Mouse (Mus musculus): ENCODE measurements around the gene Ice1.

- no peak for TF ChIP-seq CTCF (conservative IDR thresholded peaks at IDR 0.05; ENCODE audit: low read length)
- no peak for TF ChIP-seq NANOG (IDR thresholded peaks at IDR 0.05; ENCODE audit: borderline replicate concordance, low read length)
Observed at GRCm38 (mm10) chr13:70656741-70657140, 19.3 kb upstream of the Ice1 start.
